Mouse (Mus musculus) fat pad, adult 2 months (tissue): ENCODE results near the gene Gjd3.

ENCODE experiments used
- DNase-seq: peaks from one replicate; pipeline ENCODE4 v3.0.0-alpha.2; 2011; ENCODE audit warnings: low read depth, low spot score; ENCODE audit errors: extremely low read depth

Gene Gjd3

GRCm38 (mm10) chr11:98947969-98948569, 34.7 kb downstream of the Gjd3 start:
- DNase-seq: no peak

GRCm38 (mm10) chr11:98945605-98945977, 37.2 kb downstream of the Gjd3 start:
- no peak for DNase-seq

DNA sequence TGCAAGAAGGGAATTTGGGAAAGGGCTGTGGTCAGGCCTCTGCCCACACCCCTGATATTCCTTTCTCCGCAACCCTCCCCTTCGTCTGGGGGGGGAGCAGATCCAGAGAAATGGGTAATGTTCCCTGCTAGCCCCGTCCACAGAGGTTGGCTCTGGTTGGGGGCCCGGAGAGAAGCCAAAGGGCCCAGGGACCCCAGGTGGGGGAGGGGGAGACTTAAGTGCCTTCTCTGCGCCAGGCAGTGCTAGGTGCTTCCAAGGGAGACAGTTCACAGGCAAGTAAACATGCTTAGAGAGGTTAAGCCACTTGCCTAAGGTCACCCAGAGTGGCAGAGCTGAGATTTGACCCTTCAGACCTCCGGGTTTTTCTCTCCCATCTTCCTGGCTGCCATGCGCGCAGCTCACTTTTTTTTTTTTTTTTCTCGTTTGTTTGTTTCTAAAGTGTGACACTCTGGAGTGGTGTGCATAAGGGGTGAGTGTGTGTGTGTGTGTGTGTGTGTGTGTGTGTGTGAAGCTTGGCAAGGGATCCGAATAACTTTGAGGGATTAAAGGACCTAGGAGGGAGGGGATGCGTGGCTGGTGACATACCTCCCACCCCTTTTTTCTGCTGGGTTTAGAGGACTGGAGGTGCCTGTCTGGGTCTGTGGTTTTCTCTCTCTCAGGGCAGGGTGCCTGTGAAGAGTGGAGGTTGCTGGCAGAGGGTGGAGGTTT, 37.8 kb downstream of the Gjd3 start:
- DNase-seq: no peak

GRCm38 (mm10) chr11:98943741-98944461, 38.9 kb downstream of the Gjd3 start:
- no peak for DNase-seq

GRCm38 (mm10) chr11:98942923-98943641, 39.7 kb downstream of the Gjd3 start:
- DNase-seq: no peak

DNA sequence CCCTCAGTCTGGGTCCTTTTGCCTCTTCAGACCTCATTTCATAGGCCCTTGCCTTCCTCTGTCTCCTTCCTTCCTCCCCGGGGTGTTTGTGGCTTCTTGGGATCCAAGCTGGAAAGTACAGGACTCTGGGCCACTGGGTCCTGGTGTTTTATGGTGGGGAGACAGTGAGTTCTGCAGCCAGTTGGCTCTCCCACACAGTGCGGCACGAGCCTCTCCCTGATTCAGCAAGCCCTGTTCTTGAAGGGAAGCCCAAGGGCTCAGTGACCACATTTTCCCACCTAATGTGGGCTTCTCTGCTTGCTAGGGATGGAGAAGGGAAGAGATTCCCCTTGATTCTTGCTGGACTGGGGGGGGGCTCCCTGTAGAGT, 40.3 kb downstream of the Gjd3 start:
- no peak for DNase-seq

DNA sequence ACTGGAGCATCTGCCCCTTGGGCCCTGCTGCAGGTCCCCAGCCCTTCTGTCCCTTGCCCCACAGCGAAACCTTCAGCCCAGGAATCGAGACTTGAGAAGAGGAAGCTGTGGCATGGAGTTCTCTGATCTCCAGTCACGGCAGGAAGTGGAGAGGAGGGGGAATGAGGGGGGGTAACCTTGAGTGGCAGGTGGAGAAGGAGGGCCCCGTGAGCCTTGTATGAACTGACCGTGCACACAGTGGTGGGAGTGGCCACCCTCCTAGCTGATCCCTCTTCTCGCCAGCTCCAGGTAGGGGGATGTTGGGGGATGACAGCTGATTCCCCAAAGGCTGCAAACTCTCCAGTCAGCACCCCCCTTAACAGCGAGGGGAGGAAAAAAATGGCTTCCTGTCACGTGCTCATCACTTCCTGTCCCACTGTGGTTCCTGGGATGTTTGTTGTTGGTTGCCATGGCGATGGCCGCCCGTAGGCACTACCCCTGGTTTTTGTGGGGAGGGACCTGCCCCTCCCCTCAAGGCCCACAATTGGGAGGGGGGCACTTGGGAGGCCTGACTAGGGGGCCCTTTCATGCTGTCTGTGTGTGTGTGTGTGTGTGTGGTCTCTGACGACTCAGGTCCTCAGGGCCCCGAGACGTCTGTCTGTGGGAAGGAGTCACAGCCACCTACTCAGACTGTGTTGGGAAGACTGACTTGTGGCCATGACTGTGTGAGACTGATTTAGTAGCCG, 40.8 kb downstream of the Gjd3 start:
- no peak for DNase-seq

DNA sequence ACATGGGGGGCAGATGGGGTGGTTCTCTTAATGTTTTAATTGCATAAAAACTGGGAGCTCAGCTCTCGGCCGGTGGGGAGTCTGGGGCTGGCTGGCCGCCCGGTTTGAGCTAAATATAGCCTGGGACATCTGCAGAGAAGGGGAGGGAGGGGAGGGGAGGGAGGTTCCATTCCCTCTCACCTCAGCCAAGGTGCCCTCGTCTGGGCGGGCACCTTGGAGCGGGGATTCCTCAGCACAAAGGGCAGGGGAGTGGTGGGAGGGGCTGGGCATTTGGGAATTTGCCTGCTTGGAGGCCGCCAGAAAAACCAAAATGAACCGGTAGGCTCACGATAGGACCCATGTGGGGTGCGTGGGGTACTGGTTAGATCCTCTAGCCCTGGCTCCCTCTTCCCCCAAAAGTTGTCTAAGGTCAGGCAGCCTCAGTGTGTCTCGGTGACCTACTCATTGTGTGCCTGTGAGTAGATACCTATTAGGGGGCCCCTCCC, 41.4 kb downstream of the Gjd3 start:
- no peak for DNase-seq

GRCm38 (mm10) chr11:98940776-98941175, 42.0 kb downstream of the Gjd3 start:
- no peak for DNase-seq

DNA sequence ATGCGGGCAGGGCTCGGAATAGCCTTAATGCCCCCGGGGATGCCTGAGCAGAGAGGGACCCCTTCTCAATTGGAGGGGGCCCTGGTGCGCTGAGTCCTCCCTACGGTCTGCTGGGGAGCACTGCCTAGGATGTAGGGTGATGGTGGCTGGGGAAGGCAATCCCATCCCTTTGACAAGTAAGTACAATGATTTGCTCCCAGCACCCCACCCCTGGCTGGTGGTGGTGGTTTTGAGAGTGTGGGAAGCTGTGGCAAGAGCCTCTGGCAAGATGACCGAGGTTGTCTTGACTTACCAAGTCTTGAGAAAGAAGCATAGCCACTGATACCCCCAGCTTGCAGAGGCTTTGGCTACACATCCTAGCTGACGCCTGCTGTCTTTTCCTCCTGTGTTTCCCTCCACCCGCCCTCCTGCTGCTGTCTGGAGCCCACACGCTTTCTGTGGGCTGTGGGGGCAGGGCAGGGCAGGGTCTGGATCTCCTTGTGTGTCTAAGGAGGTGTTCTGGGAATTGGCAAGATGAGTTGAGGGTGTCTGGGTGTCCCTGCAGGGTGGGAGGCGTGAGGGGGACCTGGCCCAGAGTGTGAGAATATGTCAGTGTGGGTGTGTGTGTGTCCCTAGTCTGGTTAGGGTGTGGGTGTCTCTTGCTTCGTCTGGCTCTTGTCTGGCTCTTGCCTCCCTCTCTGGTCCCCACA, 42.7 kb downstream of the Gjd3 start:
- DNase-seq: no peak

- DNase-seq: no peak
Observed at GRCm38 (mm10) chr11:98939084-98939952, 43.5 kb downstream of the Gjd3 start.

GRCm38 (mm10) chr11:98938701-98939083, 44.1 kb downstream of the Gjd3 start:
- no peak for DNase-seq

DNA sequence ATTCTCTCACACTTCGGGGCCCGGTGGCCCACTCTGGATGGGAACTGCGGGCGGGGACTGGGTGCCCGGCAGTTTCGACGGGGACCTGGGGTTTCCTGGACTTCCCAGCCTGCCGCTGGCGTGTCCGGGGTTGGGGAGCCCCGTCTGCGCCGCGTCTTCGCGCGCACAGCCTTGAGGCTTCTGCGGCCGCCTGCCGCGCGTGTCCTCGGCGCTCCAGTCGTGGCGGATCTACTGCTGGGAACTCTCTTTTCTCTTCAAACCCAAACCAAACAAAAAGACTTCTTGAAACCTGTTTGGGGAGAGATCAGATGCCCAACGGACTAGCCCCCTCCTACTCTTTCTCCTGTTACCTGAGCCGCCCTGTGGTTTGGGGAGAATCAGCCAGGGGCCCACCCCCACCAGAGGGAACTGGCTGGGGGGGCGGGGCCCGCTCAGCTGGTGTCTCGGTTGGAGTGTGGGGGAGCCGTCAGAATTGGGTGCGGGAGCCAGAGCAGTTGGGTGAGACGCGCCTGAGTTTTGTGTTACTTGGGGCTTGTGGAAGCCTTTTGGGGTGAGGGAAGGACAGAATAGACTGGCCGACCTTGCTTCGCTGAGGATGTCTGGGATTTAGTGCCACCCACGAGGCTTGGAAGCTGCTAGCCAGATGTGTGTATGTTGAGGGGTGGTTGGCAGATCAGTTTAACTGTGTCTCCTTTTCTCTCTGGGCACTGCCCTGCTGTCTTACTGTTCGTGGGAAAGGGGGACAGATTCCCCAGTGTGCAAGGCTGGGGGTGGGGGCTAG, 44.7 kb downstream of the Gjd3 start:
- DNase-seq: no peak

GRCm38 (mm10) chr11:98937410-98937913, 45.4 kb downstream of the Gjd3 start:
- no peak for DNase-seq

GRCm38 (mm10) chr11:98936606-98937409, 46.0 kb downstream of the Gjd3 start:
- no peak for DNase-seq

DNA sequence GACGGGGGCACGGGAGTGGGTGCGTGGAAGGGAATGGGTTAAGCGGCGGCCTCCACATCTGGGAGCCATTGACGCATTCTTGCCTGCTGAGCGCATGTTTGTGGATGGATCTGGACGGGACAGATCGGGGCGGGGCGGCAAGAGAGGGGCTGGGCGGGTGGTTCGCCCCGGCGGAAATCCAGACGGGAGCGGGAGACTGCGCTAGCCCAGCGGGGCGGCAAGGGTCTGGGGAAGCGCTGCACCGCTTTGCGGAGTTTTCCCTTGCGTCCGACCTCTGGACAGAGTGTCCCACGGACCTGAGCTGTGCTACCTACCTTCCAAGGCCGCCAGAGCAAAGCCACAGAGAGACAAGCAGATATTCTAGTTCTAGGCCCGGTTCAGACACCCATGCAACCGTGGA, 46.6 kb downstream of the Gjd3 start:
- DNase-seq: no peak

GRCm38 (mm10) chr11:98935123-98935522, 47.7 kb downstream of the Gjd3 start:
- no peak for DNase-seq

DNA sequence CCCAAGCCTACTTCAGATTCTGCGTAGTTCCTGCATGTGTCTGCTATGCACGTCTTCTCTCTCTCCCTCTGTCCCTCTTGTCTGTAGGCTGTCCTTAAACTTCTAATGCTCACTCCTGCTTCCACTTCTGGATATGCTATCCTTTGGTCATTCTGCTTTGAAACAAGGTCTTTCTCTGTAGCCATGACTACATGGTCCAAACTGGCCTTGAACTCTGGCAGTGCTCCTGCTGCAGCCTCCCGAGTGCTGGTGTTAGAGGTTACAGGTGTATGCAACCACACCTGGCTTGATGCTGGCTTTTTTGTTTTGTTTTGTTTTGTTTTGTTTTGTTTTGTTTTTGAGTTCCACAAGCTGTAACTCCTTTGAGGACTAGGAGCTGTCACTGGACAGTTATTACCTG, 48.4 kb downstream of the Gjd3 start:
- no peak for DNase-seq
